Mouse (Mus musculus): ENCODE data around the gene Rbms3. TPM values are rescaled to one million over a fixed set of nuclear protein-coding genes. Genes with fewer than 3 reads are reported as not detected.

Rbms3 gene
- polyA plus RNA-seq, 1 experiment from 2014 or later = 13.1 TPM

DNA sequence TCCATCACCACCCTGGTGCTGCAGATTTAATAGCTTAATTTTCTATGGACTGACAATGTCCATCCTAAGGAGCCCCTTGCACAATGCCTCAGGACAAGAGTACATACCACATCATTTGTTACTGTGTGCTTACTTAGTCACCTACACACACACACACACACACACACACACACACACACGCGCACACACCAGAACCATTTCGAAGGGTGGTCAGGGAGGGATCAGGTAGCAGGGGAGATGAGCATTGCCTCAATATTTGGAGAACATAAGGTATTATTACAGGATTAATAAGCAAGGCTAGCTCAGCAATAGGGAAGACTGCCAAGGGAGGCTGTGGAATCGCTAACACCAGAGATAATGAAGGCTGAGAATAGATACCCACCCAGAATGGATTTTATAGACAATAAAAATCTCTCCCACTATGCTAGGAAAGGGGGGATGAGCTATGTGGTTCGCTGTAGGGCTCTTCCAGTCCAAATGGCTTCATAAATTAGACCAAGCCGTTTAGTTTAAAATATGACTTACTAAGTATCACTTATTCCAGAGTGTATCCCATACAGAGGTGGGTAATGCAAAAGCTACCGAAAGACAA, 429.6 kb downstream of the Rbms3 start:
- Histone ChIP-seq H3K4me1 (replicated peaks; ENCODE audit: control insufficient read depth, insufficient read depth, low read length) (no peaks in the 10 kb centered on the region), H3K4me2 (replicated peaks; ENCODE audit: low read depth) (no peak overlapping the region), H3K27me3 (replicated peaks; ENCODE audit: control insufficient read depth, insufficient read depth, low read length) (no peaks in the 10 kb centered on the region), H3K4me3 (ENCODE audit: low read depth, low read length) (no peak overlapping the region), H3K27ac (ENCODE audit: low read depth, low read length) (no peak overlapping the region), H3K9me3 (ENCODE audit: control insufficient read depth) (no peaks in the 10 kb centered on the region), H3K9ac (ENCODE audit: low read depth, low read length) (no peak overlapping the region), H3K36me3 (ENCODE audit: control insufficient read depth, insufficient read depth) (no peaks in the 10 kb centered on the region)
- no peak for TF ChIP-seq CTCF (IDR thresholded peaks at IDR 0.05; ENCODE audit: low read depth)
- 85% methylated on average over 7 of the region's 7 CpGs for WGBS
- no peak for ATAC-seq

DNA sequence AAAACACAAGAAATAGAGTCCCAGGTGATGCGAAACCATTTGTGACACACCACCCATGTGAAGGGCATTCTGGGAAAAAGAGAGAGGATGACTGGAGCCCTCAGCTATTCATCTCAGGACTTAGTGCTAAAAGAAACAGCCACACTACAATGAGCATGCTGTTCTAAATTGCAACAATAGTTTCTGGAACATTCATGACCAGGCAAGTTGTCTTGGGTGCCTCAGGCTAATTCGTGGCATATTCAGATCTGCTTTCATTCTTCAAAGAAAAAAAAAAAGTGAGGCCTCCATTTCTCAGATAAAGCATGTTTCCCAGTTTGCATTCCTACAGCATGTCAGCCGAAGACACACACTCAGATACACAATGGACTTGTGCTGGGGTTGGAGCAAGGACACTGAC, 432.2 kb downstream of the Rbms3 start:
- Histone ChIP-seq H3K36me3 (ENCODE audit: control insufficient read depth, insufficient read depth) (no peaks in the 10 kb centered on the region), H3K27ac (ENCODE audit: low read depth, low read length) (no peak overlapping the region), H3K27me3 (replicated peaks; ENCODE audit: control insufficient read depth, insufficient read depth, low read length) (no peaks in the 10 kb centered on the region), H3K9ac (ENCODE audit: low read depth, low read length) (no peak overlapping the region), H3K4me3 (ENCODE audit: low read depth, low read length) (no peak overlapping the region), H3K9me3 (ENCODE audit: control insufficient read depth) (no peaks in the 10 kb centered on the region), H3K4me2 (replicated peaks; ENCODE audit: low read depth) (no peak overlapping the region), H3K4me1 (replicated peaks; ENCODE audit: control insufficient read depth, insufficient read depth, low read length) (no peaks in the 10 kb centered on the region)
- WGBS = 82% methylated on average over 3 of the region's 3 CpGs
- no peak for TF ChIP-seq CTCF (IDR thresholded peaks at IDR 0.05; ENCODE audit: low read depth)
- ATAC-seq = no peak

DNA sequence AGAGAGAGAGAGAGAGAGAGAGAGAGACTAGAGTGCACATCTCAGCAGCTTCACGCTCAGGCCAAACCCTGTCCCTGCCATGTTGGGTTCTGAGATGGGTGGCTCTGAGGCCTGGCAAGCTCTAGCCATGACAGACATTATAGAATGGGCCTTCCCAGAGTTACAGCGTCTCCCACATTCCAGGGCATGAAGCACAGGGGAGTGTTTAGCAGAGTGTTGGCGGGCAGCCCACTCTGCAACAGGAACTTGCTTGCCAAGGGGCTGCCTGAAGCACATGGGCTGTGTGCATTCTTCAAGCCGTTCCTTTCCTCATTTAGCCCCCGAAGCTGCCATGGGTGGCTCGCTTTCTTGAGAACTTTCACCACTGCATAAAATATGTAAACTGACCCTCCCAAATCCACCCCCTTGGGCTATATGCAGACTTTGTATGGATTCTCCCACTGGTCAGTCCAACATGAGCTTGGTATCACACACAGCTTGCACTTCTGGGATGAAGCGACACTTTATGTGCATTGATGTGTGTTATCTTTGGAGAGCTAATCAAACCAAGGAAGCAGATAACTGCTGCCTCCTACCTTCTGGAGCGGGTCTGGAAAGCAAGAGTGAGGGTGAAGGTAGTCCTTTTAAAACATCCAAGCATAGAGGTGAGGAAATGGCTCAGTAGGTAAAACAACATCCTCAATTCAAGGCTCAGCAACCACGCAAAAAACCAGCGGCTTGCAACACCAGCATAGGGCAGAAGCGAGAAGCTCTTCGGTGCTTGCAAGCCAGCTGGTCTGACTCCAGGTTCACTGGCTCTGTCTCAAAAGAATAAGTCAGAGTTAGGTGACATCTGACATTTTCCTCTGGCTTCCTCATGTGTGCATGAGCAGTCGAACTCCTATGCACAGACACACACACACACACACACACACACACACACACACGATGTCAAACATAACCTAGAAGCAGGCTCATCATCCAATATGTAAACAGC, 436.9 kb downstream of the Rbms3 start:
- TF ChIP-seq CTCF (IDR thresholded peaks at IDR 0.05; ENCODE audit: low read depth) = peak; percentile 15; the same call in 1 of the 2 replicates
- Histone ChIP-seq H3K4me2 (replicated peaks; ENCODE audit: low read depth) (no peak overlapping the region), H3K4me3 (ENCODE audit: low read depth, low read length) (no peak overlapping the region), H3K36me3 (ENCODE audit: control insufficient read depth, insufficient read depth) (no peaks in the 10 kb centered on the region), H3K27ac (ENCODE audit: low read depth, low read length) (0 out of 2 replicates have a peak overlapping the region, but pooled peaks have one; percentile 5), H3K9me3 (ENCODE audit: control insufficient read depth) (no peaks in the 10 kb centered on the region), H3K27me3 (replicated peaks; ENCODE audit: control insufficient read depth, insufficient read depth, low read length) (no peaks in the 10 kb centered on the region), H3K9ac (ENCODE audit: low read depth, low read length) (no peak overlapping the region), H3K4me1 (replicated peaks; ENCODE audit: control insufficient read depth, insufficient read depth, low read length) (no peaks in the 10 kb centered on the region)
- WGBS = 59% methylated on average over 14 of the region's 14 CpGs
- peak; percentile 31; the same call in 1 of the 2 replicates for ATAC-seq

DNA sequence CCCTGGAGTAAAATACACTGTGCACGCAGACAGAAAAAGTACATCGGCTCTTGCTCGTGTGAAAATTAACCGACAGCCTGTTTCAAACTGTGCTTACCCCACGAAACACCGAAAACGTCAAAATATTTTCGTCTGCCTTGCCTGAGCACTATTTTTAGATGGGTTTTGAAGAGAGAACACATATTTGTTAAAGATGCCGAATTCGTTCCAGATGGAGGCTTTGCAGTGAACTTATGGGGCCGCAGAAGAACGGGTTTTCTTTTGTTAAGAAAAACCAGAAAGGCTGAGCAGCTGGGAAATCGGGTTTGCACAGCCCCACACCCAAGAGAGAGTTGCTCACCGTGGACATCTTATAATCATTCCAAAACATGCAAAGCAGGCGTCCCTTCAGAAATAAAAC, 437.6 kb downstream of the Rbms3 start:
- no peak for ATAC-seq
- H3K9ac ChIP-seq (ENCODE audit: low read depth, low read length) = no peak overlapping the region
- H3K4me3 ChIP-seq (ENCODE audit: low read depth, low read length) = no peak overlapping the region
- H3K4me2 ChIP-seq (replicated peaks; ENCODE audit: low read depth) = no peak overlapping the region
- TF ChIP-seq CTCF (IDR thresholded peaks at IDR 0.05; ENCODE audit: low read depth) = no peak
- no peaks in the 10 kb centered on the region for H3K36me3 ChIP-seq (ENCODE audit: control insufficient read depth, insufficient read depth)
- no peak overlapping the region for H3K27ac ChIP-seq (ENCODE audit: low read depth, low read length)
- WGBS = 56% methylated on average over 15 of the region's 15 CpGs
- no peaks in the 10 kb centered on the region for H3K9me3 ChIP-seq (ENCODE audit: control insufficient read depth)
- no peaks in the 10 kb centered on the region for H3K27me3 ChIP-seq (replicated peaks; ENCODE audit: control insufficient read depth, insufficient read depth, low read length)
- no peaks in the 10 kb centered on the region for H3K4me1 ChIP-seq (replicated peaks; ENCODE audit: control insufficient read depth, insufficient read depth, low read length)

DNA sequence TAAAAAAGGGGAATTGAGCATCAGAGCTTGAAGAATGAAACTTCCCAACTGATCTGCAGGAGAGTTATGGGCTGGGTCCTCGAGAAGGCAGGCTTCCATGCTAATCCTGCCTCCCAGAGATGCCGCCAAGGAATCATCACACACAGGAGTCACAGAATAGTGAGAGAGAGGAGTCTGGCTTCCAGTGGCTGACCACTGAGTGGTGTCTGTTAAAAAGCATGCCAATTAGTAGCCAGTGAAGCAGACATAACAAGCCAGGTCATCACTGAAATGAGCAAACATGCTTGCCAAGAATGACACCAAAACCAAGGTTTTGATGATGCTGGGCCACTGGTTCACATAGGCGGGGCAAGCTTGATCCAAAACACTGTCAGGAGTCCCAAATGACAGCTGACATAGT, 441.3 kb downstream of the Rbms3 start:
- TF ChIP-seq CTCF (IDR thresholded peaks at IDR 0.05; ENCODE audit: low read depth) = no peak
- Histone ChIP-seq H3K27ac (ENCODE audit: low read depth, low read length) (no peak overlapping the region), H3K9ac (ENCODE audit: low read depth, low read length) (no peak overlapping the region), H3K36me3 (ENCODE audit: control insufficient read depth, insufficient read depth) (no peaks in the 10 kb centered on the region), H3K4me1 (replicated peaks; ENCODE audit: control insufficient read depth, insufficient read depth, low read length) (no peaks in the 10 kb centered on the region), H3K27me3 (replicated peaks; ENCODE audit: control insufficient read depth, insufficient read depth, low read length) (no peaks in the 10 kb centered on the region), H3K4me2 (replicated peaks; ENCODE audit: low read depth) (no peak overlapping the region), H3K4me3 (ENCODE audit: low read depth, low read length) (no peak overlapping the region), H3K9me3 (ENCODE audit: control insufficient read depth) (no peaks in the 10 kb centered on the region)
- no peak for ATAC-seq
- 89% methylated on average over 3 of the region's 3 CpGs for WGBS
